Mouse (Mus musculus) bone marrow macrophage, adult 2 months (primary cell): ENCODE data around the gene Mrgprf.

Experiments used
- CTCF ChIP-seq: IDR thresholded peaks from 2 replicates; pipeline ENCODE4 v1.5.1; 2012; ENCODE audit warnings: low read depth, mild to moderate bottlenecking, low read length, moderate library complexity
- POLR2A ChIP-seq: IDR thresholded peaks from 2 replicates; pipeline ENCODE4 v1.6.1; 2012; ENCODE audit warnings: mild to moderate bottlenecking, low read depth, low read length, borderline replicate concordance

GRCm38 (mm10) chr7:145337889-145338288, 37.3 kb downstream of the Mrgprf start:
- TF ChIP-seq CTCF (no peak), POLR2A (no peak)
